Mouse (Mus musculus) cerebellum, adult (tissue): ENCODE measurements at regions not wholly inside any gene's neighbourhood (a gene's known extent, or its start where the extent isn't known, plus 50 kb on each side); places are given as distances from the start of the nearest gene placed in this dataset.

Experiments
- ATAC-seq: cut with Nextera tagmentation; 2 replicates; pipeline ENCODE4 v1.9.2; 2017; ENCODE audit warnings: mild to moderate bottlenecking, moderate library complexity, mixed read lengths; ENCODE audit not compliant: insufficient number of reproducible peaks, low FRiP score, low TSS enrichment

DNA sequence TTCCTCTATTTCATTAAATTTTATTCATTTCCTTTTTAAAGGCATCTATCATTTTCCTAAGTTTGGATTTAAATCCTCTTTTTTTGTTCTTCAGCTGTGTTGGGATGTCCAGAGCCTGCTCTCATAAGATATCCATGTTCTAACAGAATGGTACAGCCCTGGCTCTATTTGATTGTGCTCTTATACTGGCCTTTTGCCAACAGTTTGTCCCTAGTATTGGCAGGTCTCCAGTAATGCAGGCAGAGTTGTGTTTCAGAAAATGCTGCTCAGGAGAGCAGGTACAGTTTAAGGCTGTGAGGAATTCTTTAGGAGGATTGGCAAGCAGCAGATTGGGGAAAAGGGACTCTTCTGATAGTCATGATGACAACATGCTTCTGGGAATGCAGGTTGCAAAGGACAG is 797.1 kb upstream of the Slit2 start:
- no peak for ATAC-seq

DNA sequence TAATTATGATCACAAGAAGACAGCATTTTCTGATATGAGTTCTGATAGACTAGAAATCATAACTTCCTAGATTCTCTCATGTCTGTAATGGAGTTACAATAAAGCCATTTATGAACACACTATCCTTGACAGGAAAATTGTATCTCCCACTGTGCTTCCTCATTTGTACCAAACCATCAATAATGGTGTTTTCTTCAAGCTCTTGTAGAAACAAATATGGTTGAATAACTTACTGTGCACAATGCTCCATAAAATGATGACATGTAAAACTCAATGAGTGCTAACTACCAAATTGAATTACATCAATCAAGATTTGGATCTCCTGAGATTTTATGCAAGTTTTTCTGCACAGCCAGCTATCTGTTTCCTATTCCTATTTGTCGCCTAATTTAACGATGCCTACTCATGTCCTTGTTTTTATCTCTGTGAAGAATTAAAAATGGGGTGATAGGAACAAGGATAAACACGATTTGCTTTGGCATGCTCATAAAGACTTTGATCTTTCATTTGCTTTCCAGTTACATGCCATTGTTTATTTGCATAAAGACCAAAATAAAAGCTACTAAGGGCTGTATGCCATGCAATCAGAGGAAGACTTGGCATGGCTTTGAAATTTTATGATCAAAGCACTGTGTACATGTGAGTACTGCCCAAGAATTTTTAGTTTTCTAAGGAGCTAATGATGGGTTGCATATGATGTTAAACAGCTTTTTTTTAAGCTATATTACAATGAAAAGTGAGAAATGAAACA is 780.6 kb upstream of the Slit2 start:
- ATAC-seq, result no peak

DNA sequence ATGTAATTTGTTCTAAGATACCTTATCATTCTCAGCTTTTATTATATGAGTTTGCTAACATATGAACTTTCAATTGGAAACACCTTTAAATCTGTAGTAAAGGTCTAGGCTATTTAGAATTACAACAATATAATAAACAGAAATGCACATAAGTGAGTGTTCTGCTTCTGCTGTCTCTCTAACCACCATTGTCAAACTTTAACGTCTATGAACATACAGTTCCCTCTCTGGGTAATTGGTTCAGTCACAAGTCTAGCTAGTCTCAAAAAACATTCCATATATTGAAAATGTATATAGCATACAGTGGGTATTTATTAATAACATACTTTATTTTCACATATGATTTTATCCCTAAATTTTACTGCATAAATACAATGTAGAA is 780.0 kb upstream of the Slit2 start:
- ATAC-seq, result no peak

DNA sequence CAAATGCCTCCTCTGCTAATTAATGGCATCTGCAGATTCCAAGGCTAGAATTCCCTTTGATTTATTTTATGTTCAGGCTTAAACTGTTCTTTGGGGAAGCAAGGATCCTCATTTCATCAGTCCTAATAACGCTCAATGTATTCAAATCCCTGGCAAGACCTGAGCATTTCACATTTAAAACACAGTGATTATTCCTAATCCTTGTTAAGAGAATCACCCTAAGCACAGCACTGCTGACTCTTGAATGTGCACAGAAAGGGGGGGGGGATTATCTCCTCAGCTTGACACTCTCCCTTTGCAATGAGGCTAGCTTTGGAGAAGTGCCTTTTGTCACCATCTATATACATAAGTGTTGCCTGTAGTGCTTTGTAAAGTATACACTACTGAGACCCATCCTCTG is 772.4 kb upstream of the Slit2 start:
- ATAC-seq, result no peak

DNA sequence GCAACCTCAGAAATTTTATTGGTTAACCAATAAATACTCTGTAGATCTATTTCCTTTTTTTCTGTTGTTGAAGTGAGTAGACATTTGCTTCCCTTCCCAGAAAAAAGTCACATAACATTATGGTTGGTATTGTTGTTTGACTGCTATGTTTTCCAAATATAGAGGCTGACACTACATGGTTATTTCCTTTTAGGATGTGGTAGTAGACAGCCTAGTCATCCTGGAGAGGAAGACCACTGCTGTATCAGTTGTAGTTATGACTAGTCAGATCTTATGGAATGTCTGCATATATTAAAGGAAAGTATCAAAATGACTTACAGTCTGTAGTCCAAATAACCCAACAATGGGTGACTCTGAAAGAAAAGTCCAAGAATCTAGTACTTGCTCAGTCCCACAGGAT is 767.5 kb upstream of the Slit2 start:
- ATAC-seq, result no peak

DNA sequence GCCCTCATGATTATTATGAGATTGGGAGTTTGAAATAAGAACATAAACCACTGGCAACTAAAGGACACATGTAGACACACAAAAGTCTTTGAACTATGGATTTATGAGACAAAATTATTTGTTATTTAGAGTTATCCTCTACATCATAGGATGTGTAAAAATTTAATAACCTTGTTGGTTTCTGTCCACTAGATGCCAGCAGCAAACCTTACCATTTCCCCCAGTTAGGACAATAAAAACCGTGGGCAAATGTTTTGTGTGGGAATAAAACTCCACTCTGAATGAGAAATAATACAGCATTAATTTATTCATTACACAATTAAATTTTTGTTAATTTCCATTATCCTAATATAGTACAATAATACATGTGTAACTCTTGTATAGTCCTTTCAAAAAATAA is 757.7 kb upstream of the Slit2 start:
- ATAC-seq, result no peak

DNA sequence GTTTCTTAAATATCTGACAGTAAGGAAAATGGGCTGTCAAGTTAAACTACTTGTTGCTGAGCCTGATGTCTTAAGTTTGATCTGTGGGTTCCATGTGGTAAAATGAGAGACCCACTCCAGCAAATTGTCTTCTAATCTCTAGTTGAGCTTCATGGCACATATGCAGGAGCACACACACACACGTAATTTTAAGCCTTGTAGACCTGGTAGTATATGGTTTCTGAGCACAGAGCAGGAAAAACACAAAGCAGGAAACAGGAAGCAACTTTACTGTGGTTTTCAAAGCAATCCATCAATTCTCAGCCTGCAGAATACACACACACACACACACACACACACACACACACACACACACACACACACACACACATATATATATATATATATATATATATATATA is 746.8 kb upstream of the Slit2 start:
- ATAC-seq, result no peak

DNA sequence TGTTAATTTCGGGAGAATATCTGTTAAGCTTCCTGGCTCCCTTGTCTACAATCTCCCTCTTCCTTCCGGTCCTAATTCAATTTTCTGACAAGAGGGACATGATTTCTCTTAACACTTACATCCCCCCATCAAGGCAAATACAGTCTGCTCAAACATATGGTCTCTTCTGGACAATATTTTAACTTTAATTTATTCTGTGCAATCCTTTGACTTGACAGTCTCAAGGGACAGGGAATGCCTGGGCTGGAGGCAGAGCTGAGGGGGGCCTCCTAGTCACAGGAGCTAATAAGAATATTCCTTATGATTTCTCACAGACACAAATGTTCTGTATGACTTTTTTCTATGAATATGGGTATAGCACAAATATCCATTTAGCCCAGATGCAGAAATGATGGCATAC is 742.9 kb upstream of the Slit2 start:
- no peak for ATAC-seq

DNA sequence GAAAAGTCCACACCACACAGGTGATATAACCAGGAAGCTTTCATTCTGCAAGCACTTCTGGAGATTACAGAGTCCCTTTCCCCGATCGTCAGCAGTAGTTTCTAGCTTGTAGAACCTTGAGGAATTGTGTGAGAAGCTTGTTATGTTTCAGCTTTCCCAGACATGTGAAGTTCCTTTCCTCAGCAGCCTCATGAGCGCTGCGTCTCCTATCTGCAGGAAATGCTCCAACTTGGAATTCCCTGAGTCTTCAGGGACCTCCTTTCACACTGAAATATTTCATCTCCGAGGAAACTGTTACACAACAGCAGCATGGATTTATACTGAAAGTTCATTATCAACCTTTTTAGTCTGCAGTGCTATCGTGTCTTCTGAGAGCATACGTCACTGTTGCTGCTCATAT is 742.4 kb upstream of the Slit2 start:
- ATAC-seq, result no peak

DNA sequence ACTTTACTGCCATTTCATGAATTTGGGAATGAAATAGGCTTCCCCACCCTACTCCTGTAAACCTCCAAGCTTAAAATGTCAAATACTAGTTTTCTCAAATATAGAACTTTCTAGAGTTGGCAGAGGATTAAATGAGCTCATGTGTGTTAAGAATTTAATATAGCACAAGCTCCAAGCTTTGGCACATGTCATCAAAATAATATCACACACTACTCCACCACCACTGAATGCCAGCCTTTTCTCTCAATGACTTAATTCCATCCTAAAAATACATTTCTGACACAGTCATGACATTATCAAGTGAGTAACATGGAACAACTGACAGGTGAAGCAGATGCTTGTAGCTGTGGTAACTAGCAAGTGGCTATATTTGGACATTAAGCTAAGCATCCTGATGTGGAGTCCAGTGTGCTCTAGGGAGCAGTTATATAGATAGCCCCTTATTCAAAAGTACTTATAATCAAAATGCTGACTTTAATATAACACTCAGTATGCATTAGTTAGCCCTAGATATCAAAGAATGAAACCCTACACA is 728.0 kb upstream of the Slit2 start:
- no peak for ATAC-seq

DNA sequence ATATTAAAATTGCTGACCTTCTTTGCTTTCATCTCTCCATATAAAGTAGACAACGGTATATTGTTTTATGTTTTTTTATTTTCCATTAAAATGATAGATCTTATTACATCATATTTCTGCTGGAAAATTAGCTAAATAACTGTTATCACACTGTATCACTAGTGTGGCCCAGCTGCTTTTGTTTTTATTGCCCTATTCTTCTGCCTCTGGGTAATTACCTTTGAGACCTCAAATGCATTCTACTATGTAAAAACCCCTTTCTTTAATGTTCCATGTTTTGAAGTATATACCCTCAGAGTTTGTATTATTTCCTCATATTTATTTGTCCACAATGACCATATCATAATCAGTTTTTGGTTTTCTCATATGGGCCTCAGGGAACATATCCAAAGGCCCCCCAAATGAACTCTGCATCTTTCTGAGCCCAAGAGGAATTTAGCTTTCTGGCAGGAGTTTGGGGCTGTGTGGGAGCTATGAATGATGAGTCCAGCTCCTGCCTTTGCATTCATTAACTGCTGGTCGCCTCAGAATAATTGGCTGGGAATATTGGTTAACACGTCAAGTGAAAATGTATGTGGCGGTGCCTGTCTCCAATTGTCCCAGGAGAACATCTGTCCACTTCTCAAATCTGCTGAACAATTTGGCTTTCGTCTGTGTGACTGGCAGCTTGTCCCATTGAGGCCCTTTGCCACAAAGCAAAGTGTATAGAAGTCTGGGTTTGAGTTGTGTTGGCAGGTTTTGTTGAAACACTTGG is 721.1 kb upstream of the Slit2 start:
- ATAC-seq, result no peak

DNA sequence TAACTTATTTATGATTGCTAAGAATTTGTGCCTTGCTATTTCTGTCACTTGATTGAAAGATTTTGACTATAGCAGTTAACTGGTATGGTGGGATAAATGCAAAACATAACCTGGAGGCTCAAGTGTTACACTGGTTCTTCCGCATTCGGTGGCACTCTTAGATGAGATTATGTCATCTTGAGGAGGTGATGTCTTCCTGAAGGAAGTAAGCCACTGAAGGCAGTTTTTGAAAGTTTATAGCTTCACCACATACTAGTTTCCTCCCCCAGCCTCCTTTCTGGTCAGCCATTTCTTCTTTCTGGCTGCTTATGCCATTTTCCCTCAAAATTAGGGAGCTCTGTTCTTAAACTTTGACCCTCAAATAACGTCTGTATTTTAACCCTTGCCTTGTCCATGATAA is 710.3 kb upstream of the Slit2 start:
- ATAC-seq, result no peak

DNA sequence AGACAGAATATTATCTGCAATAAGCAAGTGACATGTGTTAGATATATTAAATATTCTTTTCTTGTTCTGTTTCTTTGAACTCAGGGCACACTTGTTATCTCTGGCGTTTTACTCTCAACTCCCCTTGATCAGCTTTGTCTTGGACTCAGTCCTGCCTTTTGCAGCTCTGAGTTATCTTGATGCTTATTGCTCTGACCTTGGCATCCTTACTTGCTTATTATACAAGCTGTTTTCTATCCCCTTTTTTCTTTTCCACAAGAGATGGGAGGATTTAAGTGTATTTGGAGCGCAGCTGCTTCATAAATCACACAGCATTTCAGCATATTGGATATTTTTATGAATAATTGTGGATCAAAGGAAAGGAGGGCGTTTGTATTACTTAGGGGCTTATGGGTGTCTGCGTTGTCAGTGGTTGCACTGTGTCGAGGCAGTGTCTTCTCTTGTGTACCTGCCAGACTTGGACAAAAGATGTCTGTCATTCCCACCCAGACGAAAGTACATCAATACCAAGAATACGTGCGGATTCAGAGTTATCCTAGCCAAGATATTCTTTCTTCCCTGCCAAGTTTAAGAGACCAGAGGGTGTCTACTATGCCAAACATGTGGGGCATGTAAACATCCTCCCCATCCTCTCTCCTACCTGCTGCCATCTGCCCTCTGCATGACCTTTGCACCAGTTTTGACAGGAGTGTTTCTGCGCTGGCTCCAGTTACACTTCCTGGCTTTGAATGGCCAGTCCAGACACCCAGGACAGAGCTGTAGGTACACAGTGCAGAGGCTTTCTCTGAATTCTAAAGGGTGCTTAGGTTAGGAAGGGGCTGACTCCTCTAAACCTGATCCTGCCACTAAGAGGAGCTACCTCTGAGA is 709.3 kb upstream of the Slit2 start:
- peak; percentile 40; the same call in 1 of the 2 replicates for ATAC-seq

DNA sequence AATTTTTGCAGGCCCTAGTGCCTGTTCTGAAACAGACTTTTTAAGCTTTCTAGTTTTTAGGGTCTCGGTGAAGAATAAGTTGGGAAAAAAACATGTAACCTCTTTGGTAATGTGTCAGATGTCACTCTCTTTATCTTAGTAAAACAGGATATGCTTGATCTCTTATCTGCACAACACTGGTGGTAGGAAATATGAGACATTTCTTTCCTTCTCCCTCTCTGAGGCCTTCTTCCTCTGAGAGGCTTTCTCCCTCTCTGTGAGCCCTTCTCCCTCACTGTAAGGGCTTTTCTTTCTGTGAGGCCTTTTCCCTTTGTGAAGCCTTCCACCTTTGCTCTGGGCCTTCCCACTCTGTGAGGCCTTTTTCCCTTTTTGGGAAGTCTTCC is 708.7 kb upstream of the Slit2 start:
- ATAC-seq, result no peak

DNA sequence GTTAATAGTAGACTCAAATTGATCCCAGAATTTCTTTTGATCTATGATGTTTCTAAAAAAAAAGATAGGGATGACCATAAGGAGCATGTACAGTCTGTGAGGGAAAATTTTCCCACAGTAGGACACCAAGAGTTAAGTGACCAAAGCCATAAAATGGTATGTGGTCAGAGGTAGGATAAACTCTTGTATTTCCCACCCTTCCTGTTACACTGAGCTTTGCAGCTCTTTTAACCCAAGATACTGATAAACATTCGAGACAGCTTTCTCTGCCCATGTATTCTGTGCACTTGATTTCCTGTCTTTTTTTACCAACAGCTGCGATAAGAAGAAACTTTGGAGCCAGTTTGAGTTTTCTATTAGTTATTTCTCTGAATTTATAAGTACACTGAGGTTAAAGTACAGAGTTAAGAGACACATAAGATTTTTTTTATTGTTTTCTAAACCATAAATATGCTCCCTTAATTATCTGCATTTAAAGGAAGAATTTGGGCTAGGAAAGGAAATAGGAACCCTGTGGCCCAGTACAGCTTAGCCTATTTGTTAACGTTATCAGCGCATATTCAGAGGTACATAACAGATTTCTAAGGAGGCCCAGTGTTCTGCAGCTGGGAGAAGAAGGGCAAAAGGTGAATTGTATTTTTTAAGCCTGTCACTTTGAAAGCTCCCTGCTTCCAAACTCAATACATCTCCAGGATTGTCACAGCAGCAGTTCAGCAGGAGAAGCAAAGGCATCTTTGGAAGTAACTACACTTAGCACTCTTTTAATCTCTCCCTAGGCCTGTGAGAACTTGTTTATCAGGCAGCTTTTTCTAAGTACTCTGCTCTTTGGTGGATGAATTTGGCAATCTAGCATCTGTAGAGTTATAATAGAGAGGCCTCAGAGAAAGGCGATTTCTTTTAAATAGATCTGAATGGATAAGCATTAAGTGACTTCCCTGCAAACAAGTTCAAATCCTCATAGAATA is 706.4 kb upstream of the Slit2 start:
- no peak for ATAC-seq

DNA sequence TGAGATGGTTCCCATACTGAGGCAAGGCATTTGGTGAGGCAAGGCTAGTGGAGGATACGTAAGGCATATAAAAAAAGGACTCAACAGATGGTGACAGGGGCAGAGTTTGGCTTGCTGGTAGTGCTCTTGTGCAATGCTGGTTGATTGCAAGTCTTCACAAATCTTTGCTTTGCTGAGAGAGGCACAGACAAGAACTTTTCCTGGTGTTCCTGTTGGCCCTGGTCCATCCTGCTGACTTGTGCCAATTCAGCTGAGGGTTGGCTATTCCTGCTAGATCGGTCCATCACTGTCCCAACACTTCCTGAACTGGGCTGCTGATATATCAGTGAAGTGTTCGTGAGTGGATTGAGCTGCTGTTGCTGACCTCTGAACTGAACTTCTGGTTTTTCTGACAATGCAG is 703.3 kb upstream of the Slit2 start:
- ATAC-seq, result no peak

DNA sequence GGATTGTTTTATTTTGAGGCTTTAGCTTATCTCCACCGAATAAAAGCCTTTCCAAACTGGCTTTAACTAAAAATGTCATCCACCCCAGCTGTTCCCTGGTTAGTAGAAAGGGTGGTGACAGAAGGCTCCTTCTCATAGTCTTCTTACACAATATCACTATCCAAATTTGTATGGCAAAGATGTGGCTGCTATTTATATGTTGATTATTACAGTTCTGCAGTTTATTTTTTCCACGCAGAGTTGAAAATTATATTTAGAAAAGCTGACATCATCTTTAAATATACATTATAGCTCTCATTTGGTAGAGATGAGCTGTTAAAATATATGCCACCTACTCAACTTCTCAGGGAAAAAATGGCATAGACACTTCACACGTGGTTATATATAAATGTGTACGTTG is 683.3 kb upstream of the Slit2 start:
- no peak for ATAC-seq

DNA sequence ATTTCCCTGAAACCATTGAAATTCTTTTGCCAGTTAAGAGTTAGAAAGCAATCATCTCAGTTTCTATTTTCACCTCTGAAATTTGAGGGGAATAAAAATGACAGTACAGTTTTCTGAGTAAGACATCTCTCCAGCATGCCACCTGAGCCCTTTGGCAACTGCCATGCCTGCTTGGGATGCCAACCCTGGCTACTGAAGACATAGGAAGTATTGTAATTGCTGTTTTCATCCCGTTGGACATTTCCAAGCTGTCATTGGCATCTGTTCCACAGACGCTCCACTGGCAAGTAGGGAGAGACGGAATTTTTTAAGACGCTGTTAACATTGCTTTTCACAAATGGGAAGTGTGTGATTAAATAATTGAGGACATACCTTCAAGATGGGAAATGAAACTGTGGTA is 665.4 kb upstream of the Slit2 start:
- no peak for ATAC-seq

DNA sequence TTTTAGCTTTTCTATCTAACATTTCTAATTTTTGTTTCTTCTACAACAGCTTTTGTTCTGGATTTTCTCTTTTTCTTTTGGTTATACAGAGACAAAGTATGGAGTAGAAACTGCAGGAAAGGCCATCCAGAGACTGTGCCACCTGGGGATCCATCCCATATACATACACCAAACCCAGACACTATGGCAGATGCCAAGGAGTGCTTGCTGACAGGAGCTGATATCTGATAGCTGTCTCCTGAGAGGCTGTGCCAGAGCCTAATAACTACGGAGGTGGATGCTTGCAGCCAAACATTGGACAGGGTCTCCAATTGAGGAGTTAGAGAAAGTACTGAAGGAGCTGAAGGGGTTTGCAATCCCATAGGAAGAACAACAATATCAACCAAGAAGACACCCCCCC is 664.8 kb upstream of the Slit2 start:
- ATAC-seq, result no peak
